Mouse (Mus musculus) limb, embryonic 11.5 days (tissue): ENCODE measurements around the gene Lgmn. TPM values are rescaled to one million over a fixed set of nuclear protein-coding genes. Genes with fewer than 3 reads are reported as not detected.

ENCODE experiments used
- ATAC-seq: fragments of 200-750 bp; cut with Nextera tagmentation; 2 replicates; pipeline ENCODE4 v1.8.0; 2017; ENCODE audit warnings: low read depth; ENCODE audit not compliant: insufficient number of reproducible peaks, low FRiP score, low TSS enrichment
- DNase-seq: peaks from one replicate; pipeline ENCODE4 v3.0.0-alpha.2; 2015; ENCODE audit warnings: low spot score
- H3K27ac ChIP-seq: fragments of 300-500 bp; sonication (generic); replicated peaks from 2 replicates; pipeline ENCODE4 v1.5.1; 2014; ENCODE audit warnings: low read depth, mild to moderate bottlenecking, low read length
- H3K27me3 ChIP-seq: fragments of 300-500 bp; sonication (generic); 2 replicates; pipeline ENCODE4 v1.6.1; 2014; ENCODE audit warnings: mild to moderate bottlenecking, low read length, mixed read lengths; ENCODE audit not compliant: control insufficient read depth, insufficient read depth
- H3K36me3 ChIP-seq: fragments of 300-500 bp; sonication (generic); 2 replicates; pipeline ENCODE4 v1.6.1; 2014; ENCODE audit warnings: mild to moderate bottlenecking, low read length, moderate library complexity, mixed read lengths; ENCODE audit not compliant: control insufficient read depth, insufficient read depth
- H3K4me1 ChIP-seq: fragments of 300-500 bp; sonication (generic); 2 replicates; pipeline ENCODE4 v1.6.1; 2014; ENCODE audit warnings: low read length, mixed read lengths; ENCODE audit not compliant: control insufficient read depth, insufficient read depth
- H3K4me2 ChIP-seq: fragments of 300-500 bp; sonication (generic); 2 replicates; pipeline ENCODE4 v1.6.1; 2014; ENCODE audit warnings: low read depth, mild to moderate bottlenecking, moderate library complexity; ENCODE audit not compliant: severe bottlenecking
- H3K4me3 ChIP-seq: fragments of 300-500 bp; sonication (generic); 2 replicates; pipeline ENCODE4 v1.5.1; 2014; ENCODE audit warnings: low read depth, low read length
- H3K9ac ChIP-seq: fragments of 300-500 bp; sonication (generic); 2 replicates; pipeline ENCODE4 v1.6.1; 2014; ENCODE audit warnings: mild to moderate bottlenecking, low read length
- H3K9me3 ChIP-seq: fragments of 300-500 bp; sonication (generic); 2 replicates; pipeline ENCODE4 v1.6.1; 2016; ENCODE audit warnings: low read length; ENCODE audit not compliant: control insufficient read depth
- WGBS: fragments of 180-500 bp; shearing (Covaris S2); extraction: QIAGEN DNeasy Blood & Tissue Kit; methylation state at CpG from one replicate; pipeline ENCODE4 v1.1.7; 2014; 5-methylcytosine and 5-hydroxymethylcytosine counted together
- polyA plus RNA-seq: library from polyadenylated mRNA; unstranded; fragments of >200 nt; fragmentation: Nextera tagmentation; extraction: Ambion mirVana; gene quantifications from 2 replicates; pipeline ENCODE4 v1.2.1, GENCODE M21; 2014

Gene Lgmn
- polyA plus RNA-seq, 1 experiment from 2014 or later, result 50.0 TPM

GRCm38 (mm10) chr12:102372322-102372721 is 67.3 kb downstream of the Lgmn start:
- Histone ChIP-seq H3K4me3 (no peak overlapping the region), H3K36me3 (no peaks in the 10 kb centered on the region), H3K4me1 (peaks cover 3% of the 10 kb centered on the region; the same call in 1 of the 2 replicates), H3K27ac (no peak overlapping the region), H3K9ac (no peak overlapping the region), H3K27me3 (no peaks in the 10 kb centered on the region), H3K9me3 (no peaks in the 10 kb centered on the region), H3K4me2 (no peak overlapping the region)
- no peak for DNase-seq
- 81% methylated on average over 3 of the region's 3 CpGs for WGBS
- no peak for ATAC-seq

GRCm38 (mm10) chr12:102370931-102371500 is 68.6 kb downstream of the Lgmn start:
- DNase-seq (no peak), ATAC-seq (no peak)
- H3K27ac ChIP-seq, result no peak overlapping the region
- 80% methylated on average over 4 of the region's 4 CpGs for WGBS
- H3K27me3 ChIP-seq, result no peaks in the 10 kb centered on the region
- H3K4me3 ChIP-seq, result no peak overlapping the region
- no peak overlapping the region for H3K4me2 ChIP-seq
- no peaks in the 10 kb centered on the region for H3K9me3 ChIP-seq
- peaks cover 3% of the 10 kb centered on the region; the same call in 1 of the 2 replicates for H3K4me1 ChIP-seq
- no peaks in the 10 kb centered on the region for H3K36me3 ChIP-seq
- H3K9ac ChIP-seq, result no peak overlapping the region

GRCm38 (mm10) chr12:102369488-102370235 is 70.0 kb downstream of the Lgmn start:
- no peaks in the 10 kb centered on the region for H3K27me3 ChIP-seq
- peaks cover 3% of the 10 kb centered on the region; the same call in 1 of the 2 replicates for H3K4me1 ChIP-seq
- H3K4me2 ChIP-seq, result no peak overlapping the region
- H3K36me3 ChIP-seq, result no peaks in the 10 kb centered on the region
- no peak overlapping the region for H3K4me3 ChIP-seq
- ATAC-seq (no peak), DNase-seq (no peak)
- H3K9ac ChIP-seq, result no peak overlapping the region
- 83% methylated on average over 22 of the region's 22 CpGs for WGBS
- no peak overlapping the region for H3K27ac ChIP-seq
- no peaks in the 10 kb centered on the region for H3K9me3 ChIP-seq

GRCm38 (mm10) chr12:102368556-102368955 is 71.1 kb downstream of the Lgmn start:
- H3K4me3 ChIP-seq, result no peak overlapping the region
- no peaks in the 10 kb centered on the region for H3K36me3 ChIP-seq
- no peak overlapping the region for H3K9ac ChIP-seq
- no peak overlapping the region for H3K27ac ChIP-seq
- no peaks in the 10 kb centered on the region for H3K27me3 ChIP-seq
- WGBS, result 84% methylated on average over 14 of the region's 14 CpGs
- H3K4me1 ChIP-seq, result peaks cover 3% of the 10 kb centered on the region; the same call in 1 of the 2 replicates
- ATAC-seq, result peak; percentile 26; the same call in 1 of the 2 replicates
- H3K4me2 ChIP-seq, result no peak overlapping the region
- no peaks in the 10 kb centered on the region for H3K9me3 ChIP-seq
- DNase-seq, result no peak

GRCm38 (mm10) chr12:102368066-102368465 is 71.5 kb downstream of the Lgmn start:
- H3K4me2 ChIP-seq, result no peak overlapping the region
- DNase-seq, result no peak
- ATAC-seq, result no peak
- H3K36me3 ChIP-seq, result no peaks in the 10 kb centered on the region
- 77% methylated on average over 7 of the region's 7 CpGs for WGBS
- no peak overlapping the region for H3K27ac ChIP-seq
- peaks cover 3% of the 10 kb centered on the region; the same call in 1 of the 2 replicates for H3K4me1 ChIP-seq
- no peaks in the 10 kb centered on the region for H3K9me3 ChIP-seq
- H3K4me3 ChIP-seq, result no peak overlapping the region
- H3K9ac ChIP-seq, result no peak overlapping the region
- H3K27me3 ChIP-seq, result no peaks in the 10 kb centered on the region

- DNase-seq, result no peak
- 68% methylated on average over 3 of the region's 3 CpGs for WGBS
- no peak for ATAC-seq
Measured at GRCm38 (mm10) chr12:102367075-102367474, 72.5 kb downstream of the Lgmn start.

GRCm38 (mm10) chr12:102366126-102366816 is 73.3 kb downstream of the Lgmn start:
- H3K27ac ChIP-seq, result no peak overlapping the region

More at GRCm38 (mm10) chr12:102367075-102367474, 72.5 kb downstream of the Lgmn start:
- Histone ChIP-seq H3K27ac (no peak overlapping the region), H3K36me3 (no peaks in the 10 kb centered on the region), H3K4me1 (peaks cover 3% of the 10 kb centered on the region; the same call in 1 of the 2 replicates), H3K4me2 (no peak overlapping the region), H3K4me3 (no peak overlapping the region), H3K9me3 (no peaks in the 10 kb centered on the region), H3K27me3 (no peaks in the 10 kb centered on the region), H3K9ac (no peak overlapping the region)

GRCm38 (mm10) chr12:102365016-102365415 is 74.6 kb downstream of the Lgmn start:
- DNase-seq, result no peak
- no peak overlapping the region for H3K27ac ChIP-seq
- WGBS, result 89% methylated on average over 7 of the region's 7 CpGs
- no peak for ATAC-seq
- no peaks in the 10 kb centered on the region for H3K27me3 ChIP-seq
- no peak overlapping the region for H3K4me2 ChIP-seq
- H3K4me1 ChIP-seq, result peaks cover 3% of the 10 kb centered on the region; the same call in 1 of the 2 replicates
- no peak overlapping the region for H3K4me3 ChIP-seq
- no peaks in the 10 kb centered on the region for H3K9me3 ChIP-seq
- no peak overlapping the region for H3K9ac ChIP-seq
- no peaks in the 10 kb centered on the region for H3K36me3 ChIP-seq

More at GRCm38 (mm10) chr12:102366126-102366816, 73.3 kb downstream of the Lgmn start:
- Histone ChIP-seq H3K9ac (no peak overlapping the region), H3K9me3 (no peaks in the 10 kb centered on the region), H3K4me2 (no peak overlapping the region), H3K4me3 (no peak overlapping the region), H3K27me3 (no peaks in the 10 kb centered on the region), H3K36me3 (no peaks in the 10 kb centered on the region), H3K4me1 (peaks cover 3% of the 10 kb centered on the region; the same call in 1 of the 2 replicates)
- DNase-seq (no peak), ATAC-seq (no peak)
- WGBS, result 91% methylated on average over 9 of the region's 9 CpGs
